In genomic region chr13:106808821-106809220, GRCm38 (mm10) we compare ENCODE assay signal across 24 mouse cellular contexts.
DNase-seq lines count a peak whose midpoint lies in the region; ATAC-seq and TF ChIP-seq lines count a peak whose summit lies in the region.
"Had no signal": no experiment of that assay in that cellular context is flagged by ENCODE, and none has a peak within 500 bp of the region (broad histone marks: within the 10 kb centered on the region; RNA-seq: fewer than 3 reads in every experiment).

No protein-coding gene starts in this region.

- no peak overlapping the region for H3K9ac ChIP-seq in neural tube, embryonic 14.5 days (replicated peaks; ENCODE audit: low read depth, low read length)
- H3K9ac ChIP-seq in neural tube, embryonic 15.5 days (replicated peaks): no peak overlapping the region
- H3K9ac ChIP-seq: embryonic facial prominence, embryonic 12.5 days; embryonic facial prominence, embryonic 15.5 days; forebrain, embryonic 15.5 days; heart, embryonic 13.5 days; hindbrain, embryonic 12.5 days; hindbrain, embryonic 15.5 days had no signal

- no peaks in the 10 kb centered on the region for H3K27me3 ChIP-seq in neural tube, embryonic 14.5 days (ENCODE audit: control insufficient read depth, insufficient read depth, low read length)
- no peaks in the 10 kb centered on the region for H3K27me3 ChIP-seq in neural tube, embryonic 15.5 days (replicated peaks)
- H3K27me3 ChIP-seq: CH12.LX; embryonic facial prominence, embryonic 12.5 days; embryonic facial prominence, embryonic 15.5 days; forebrain, embryonic 15.5 days; heart, embryonic 13.5 days; hindbrain, embryonic 12.5 days; hindbrain, embryonic 15.5 days; Patski had no signal

- no peak for DNase-seq in frontal cortex, adult 2 months (ENCODE audit: extremely low spot score in 1 of 2, low spot score in 1 of 2)
- peak; percentile 14 to 16 for DNase-seq in layer of hippocampus, adult 2 months (ENCODE audit: low spot score in 2 of 2)
- DNase-seq in layer of hippocampus, postnatal 14 days (ENCODE audit: low spot score in 2 of 2): no peak
- DNase-seq: adrenal gland, postnatal 10 days; B cell, adult 2 months; cerebellum, adult 11 months; cerebellum, adult 2 months; cerebellum, adult 9-11 months; cerebellum, postnatal 25 days; gastrocnemius, postnatal 25 days; heart, adult 2 months had no signal

- peak overlapping the region; percentile 79; the same call in 1 of the 2 replicates for H3K27ac ChIP-seq in layer of hippocampus, adult 2 months
- H3K27ac ChIP-seq in neural tube, embryonic 14.5 days (ENCODE audit: low read depth, low read length): no peak overlapping the region
- no peak overlapping the region for H3K27ac ChIP-seq in neural tube, embryonic 15.5 days (replicated peaks)
- H3K27ac ChIP-seq: embryonic facial prominence, embryonic 12.5 days; embryonic facial prominence, embryonic 15.5 days; forebrain, embryonic 15.5 days; heart, adult 2 months; heart, embryonic 10.5 days; heart, embryonic 13.5 days; hindbrain, embryonic 12.5 days; hindbrain, embryonic 15.5 days had no signal

- no peaks in the 10 kb centered on the region for H3K4me1 ChIP-seq in neural tube, embryonic 14.5 days (ENCODE audit: control insufficient read depth, insufficient read depth, low read length)
- H3K4me1 ChIP-seq in neural tube, embryonic 15.5 days: no peaks in the 10 kb centered on the region
- H3K4me1 ChIP-seq: embryonic facial prominence, embryonic 12.5 days; embryonic facial prominence, embryonic 15.5 days; forebrain, embryonic 15.5 days; heart, embryonic 10.5 days; heart, embryonic 13.5 days; hindbrain, embryonic 12.5 days; hindbrain, embryonic 15.5 days had no signal

- H3K36me3 ChIP-seq in neural tube, embryonic 14.5 days (ENCODE audit: control insufficient read depth, insufficient read depth, low read length): no peaks in the 10 kb centered on the region
- H3K36me3 ChIP-seq in neural tube, embryonic 15.5 days: 0 out of 2 replicates have a peak, but pooled peaks cover 9% of the 10 kb centered on the region

- H3K9me3 ChIP-seq in neural tube, embryonic 14.5 days (ENCODE audit: control insufficient read depth, low read length): no peaks in the 10 kb centered on the region
- no peaks in the 10 kb centered on the region for H3K9me3 ChIP-seq in neural tube, embryonic 15.5 days (replicated peaks)
- H3K9me3 ChIP-seq: embryonic facial prominence, embryonic 12.5 days; embryonic facial prominence, embryonic 15.5 days; forebrain, embryonic 15.5 days; G1E; heart, embryonic 10.5 days; heart, embryonic 13.5 days; hindbrain, embryonic 12.5 days; hindbrain, embryonic 15.5 days had no signal

- H3K4me2 ChIP-seq in neural tube, embryonic 14.5 days (ENCODE audit: low read depth, low read length): no peak overlapping the region
- no peak overlapping the region for H3K4me2 ChIP-seq in neural tube, embryonic 15.5 days
- H3K4me2 ChIP-seq: embryonic facial prominence, embryonic 12.5 days; embryonic facial prominence, embryonic 15.5 days; forebrain, embryonic 15.5 days; heart, embryonic 13.5 days; hindbrain, embryonic 12.5 days; hindbrain, embryonic 15.5 days had no signal

- 73% methylated on average over 6 of the region's 6 CpGs for WGBS in neural tube, embryonic 14.5 days
- WGBS in neural tube, embryonic 15.5 days: 79% methylated on average over 6 of the region's 6 CpGs

- no peak overlapping the region for H3K4me3 ChIP-seq in layer of hippocampus, adult 2 months
- H3K4me3 ChIP-seq in neural tube, embryonic 14.5 days (ENCODE audit: low read depth, low read length): no peak overlapping the region
- H3K4me3 ChIP-seq in neural tube, embryonic 15.5 days (replicated peaks): no peak overlapping the region
- H3K4me3 ChIP-seq: embryonic facial prominence, embryonic 12.5 days; embryonic facial prominence, embryonic 15.5 days; forebrain, embryonic 15.5 days; heart, adult 2 months; heart, embryonic 10.5 days; heart, embryonic 13.5 days; hindbrain, embryonic 12.5 days; hindbrain, embryonic 15.5 days had no signal

- TF ChIP-seq CTCF in layer of hippocampus, adult 2 months (conservative IDR thresholded peaks at IDR 0.05): peak; percentile 43

- ATAC-seq in frontal cortex, adult (ENCODE audit: low TSS enrichment): peak; percentile 46
- ATAC-seq in neural tube, embryonic 14.5 days (ENCODE audit: low read depth): 0 out of 2 replicates have a peak, but pooled peaks have one; percentile 56
- ATAC-seq in neural tube, embryonic 15.5 days (ENCODE audit: low FRiP score): no peak
- ATAC-seq: forebrain, embryonic 15.5 days; Patski had no signal

Comparison
In these comparisons a context has a peak if more than half of its experiments do, and no peak if none do; other contexts are left out.
1. DNase-seq: peak in layer of hippocampus, adult 2 months (2 of 2); none in frontal cortex, adult 2 months (0 of 2) and layer of hippocampus, postnatal 14 days (0 of 2).